ENCODE assay signal across 11 mouse cellular contexts in genomic region chr15:95693759-95694158, GRCm38 (mm10). TPM values are rescaled to one million over a fixed set of nuclear protein-coding genes. Genes with fewer than 3 reads are reported as not detected.
DNase-seq lines count a peak whose midpoint lies in the region; ATAC-seq and TF ChIP-seq lines count a peak whose summit lies in the region.
"Had no signal": no experiment of that assay in that cellular context is flagged by ENCODE, and none has a peak within 500 bp of the region (broad histone marks: within the 10 kb centered on the region; RNA-seq: fewer than 3 reads in every experiment).

No protein-coding gene starts in this region.

- no peak for ATAC-seq in cerebellum, adult (ENCODE audit: insufficient number of reproducible peaks, low FRiP score, low TSS enrichment)
- no peak for ATAC-seq in lung, embryonic 14.5 days (ENCODE audit: insufficient read depth)
- no peak for ATAC-seq in hindbrain, embryonic 13.5 days (ENCODE audit: low FRiP score)

- no peak overlapping the region for H3K9ac ChIP-seq in lung, embryonic 14.5 days
- no peak overlapping the region for H3K9ac ChIP-seq in hindbrain, embryonic 13.5 days

- no peak for TF ChIP-seq POLR2A in cortical plate, adult 2 months (IDR thresholded peaks at IDR 0.05; ENCODE audit: extremely low read depth, insufficient read depth, low read length)

- WGBS in lung, embryonic 14.5 days = 78% methylated on average over 3 of the region's 3 CpGs
- 93% methylated on average over 3 of the region's 3 CpGs for WGBS in hindbrain, embryonic 13.5 days

- no peaks in the 10 kb centered on the region for H3K9me3 ChIP-seq in lung, embryonic 14.5 days (ENCODE audit: low read depth, low read length)
- H3K9me3 ChIP-seq in hindbrain, embryonic 13.5 days = peaks cover 9% of the 10 kb centered on the region; the same call in 1 of the 2 replicates
- H3K9me3 ChIP-seq: limb, embryonic 10.5 days had no signal

- no peaks in the 10 kb centered on the region for H3K36me3 ChIP-seq in lung, embryonic 14.5 days (ENCODE audit: insufficient read depth)
- no peaks in the 10 kb centered on the region for H3K36me3 ChIP-seq in hindbrain, embryonic 13.5 days
- H3K36me3 ChIP-seq: limb, embryonic 10.5 days had no signal

- no peak overlapping the region for H3K27ac ChIP-seq in lung, embryonic 14.5 days (ENCODE audit: low read depth)
- no peak overlapping the region for H3K27ac ChIP-seq in cortical plate, adult 2 months (ENCODE audit: insufficient read depth, low read length)
- no peak overlapping the region for H3K27ac ChIP-seq in hindbrain, embryonic 13.5 days
- H3K27ac ChIP-seq: limb, embryonic 10.5 days had no signal

- TF ChIP-seq CTCF in lung, embryonic 14.5 days (IDR thresholded peaks at IDR 0.05; ENCODE audit: low read depth) = 0 out of 2 replicates have a peak, but pooled peaks have one; percentile 1
- peak; percentile 42 for TF ChIP-seq CTCF in cortical plate, adult 2 months (IDR thresholded peaks at IDR 0.05; ENCODE audit: extremely low read depth, insufficient read depth, low read length)

- H3K4me1 ChIP-seq in lung, embryonic 14.5 days (ENCODE audit: insufficient read depth) = no peaks in the 10 kb centered on the region
- no peaks in the 10 kb centered on the region for H3K4me1 ChIP-seq in cortical plate, adult 2 months (ENCODE audit: control insufficient read depth, insufficient read depth, low read length)
- H3K4me1 ChIP-seq in hindbrain, embryonic 13.5 days (replicated peaks) = peaks cover 11% of the 10 kb centered on the region
- H3K4me1 ChIP-seq: limb, embryonic 10.5 days; megakaryocyte, embryonic 14.5 days had no signal

- peak; percentile 12 for DNase-seq in cerebellum, adult 11-12 months
- no peak for DNase-seq in lung, embryonic 14.5 days
- DNase-seq in lung, postnatal 14 days = no peak
- peak; percentile 14 for DNase-seq in right cerebral cortex, postnatal 25 days
- no peak for DNase-seq in heart, adult 9 months (ENCODE audit: low spot score in 2 of 2)

- no peak overlapping the region for H3K4me3 ChIP-seq in lung, embryonic 14.5 days (ENCODE audit: low read depth, low read length)
- H3K4me3 ChIP-seq in cortical plate, adult 2 months (ENCODE audit: insufficient read depth, low read length) = no peak overlapping the region
- no peak overlapping the region for H3K4me3 ChIP-seq in hindbrain, embryonic 13.5 days
- H3K4me3 ChIP-seq: limb, embryonic 10.5 days; megakaryocyte, embryonic 14.5 days had no signal

- H3K4me2 ChIP-seq in lung, embryonic 14.5 days = no peak overlapping the region
- no peak overlapping the region for H3K4me2 ChIP-seq in hindbrain, embryonic 13.5 days

- no peaks in the 10 kb centered on the region for H3K27me3 ChIP-seq in lung, embryonic 14.5 days (ENCODE audit: insufficient read depth, low read length)
- H3K27me3 ChIP-seq in hindbrain, embryonic 13.5 days = peaks cover 75% of the 10 kb centered on the region
- H3K27me3 ChIP-seq: megakaryocyte, embryonic 14.5 days had no signal

RNA-seq across cellular contexts. Expression of gene Dbx2, which starts 38.0 kb away (rescaled TPM):
- polyA plus RNA-seq in lung, embryonic 14.5 days (2014; fragmentation: Nextera tagmentation; extraction: Ambion mirVana) = not detected in 2 replicates
- 25.4 and 26.2 TPM in 2 replicates for polyA plus RNA-seq in cortical plate, adult 2 months (2012; rRNA removed)
- polyA plus RNA-seq in hindbrain, embryonic 13.5 days (2015; fragmentation: Nextera tagmentation; extraction: Ambion mirVana) = 3.9 and 7.2 TPM in 2 replicates
- polyA plus RNA-seq: heart, postnatal 0 days had no signal

Comparison
In these comparisons a context has a peak if more than half of its experiments do, and no peak if none do; other contexts are left out.
1. DNase-seq: peak in cerebellum, adult 11-12 months (single experiment) and right cerebral cortex, postnatal 25 days (single experiment); none in lung, embryonic 14.5 days (single experiment), lung, postnatal 14 days (single experiment) and heart, adult 9 months (0 of 2).